Mouse (Mus musculus) heart, adult 9 months (tissue): ENCODE measurements at regions not wholly inside any gene's neighbourhood (a gene's known extent, or its start where the extent isn't known, plus 50 kb on each side); places are given as distances from the start of the nearest gene placed in this dataset.

Source experiments
- DNase-seq, 2 experiments: peaks; one replicate each; pipeline ENCODE4 v3.0.0; 2022; ENCODE audit warnings: low spot score in 2 of 2

- DNase-seq = no peak
Observed at GRCm38 (mm10) chr13:30085446-30085845, 50.8 kb upstream of the Mboat1 start.

- peak; percentile 72 to 83 for DNase-seq
Observed at GRCm38 (mm10) chr13:30085005-30085404, 51.3 kb upstream of the Mboat1 start.

- no peak for DNase-seq
Observed at GRCm38 (mm10) chr13:30084386-30084785, 51.9 kb upstream of the Mboat1 start.

GRCm38 (mm10) chr13:30083949-30084348 lies 52.3 kb upstream of the Mboat1 start:
- no peak for DNase-seq

- no peak for DNase-seq
Observed at GRCm38 (mm10) chr13:30082761-30083160, 53.5 kb upstream of the Mboat1 start.

GRCm38 (mm10) chr13:30080705-30081474 lies 55.4 kb upstream of the Mboat1 start:
- no peak for DNase-seq

- no peak for DNase-seq
Observed at GRCm38 (mm10) chr13:30074517-30075064, 61.7 kb upstream of the Mboat1 start.

- no peak for DNase-seq
Observed at GRCm38 (mm10) chr13:30074069-30074468, 62.2 kb upstream of the Mboat1 start.

GRCm38 (mm10) chr13:30069397-30069796 lies 66.9 kb upstream of the Mboat1 start:
- no peak for DNase-seq

- DNase-seq = no peak
Observed at GRCm38 (mm10) chr13:30067581-30068375, 68.5 kb upstream of the Mboat1 start.

GRCm38 (mm10) chr13:30065520-30065919 lies 70.8 kb upstream of the Mboat1 start:
- DNase-seq = no peak

- DNase-seq = no peak
Observed at GRCm38 (mm10) chr13:30063741-30064140, 72.5 kb upstream of the Mboat1 start.

GRCm38 (mm10) chr13:30062285-30062684 lies 74.0 kb upstream of the Mboat1 start:
- DNase-seq = no peak

- no peak for DNase-seq
Observed at GRCm38 (mm10) chr13:30055141-30055645, 69.3 kb upstream of the E2f3 start.

GRCm38 (mm10) chr13:30051891-30052550 lies 66.2 kb upstream of the E2f3 start:
- DNase-seq = no peak

GRCm38 (mm10) chr13:30050745-30051508 lies 65.1 kb upstream of the E2f3 start:
- no peak for DNase-seq

- DNase-seq = no peak
Observed at GRCm38 (mm10) chr13:30048260-30048859, 62.5 kb upstream of the E2f3 start.

GRCm38 (mm10) chr13:30046504-30047169 lies 60.8 kb upstream of the E2f3 start:
- DNase-seq = no peak

GRCm38 (mm10) chr13:30046061-30046460 lies 60.2 kb upstream of the E2f3 start:
- DNase-seq = no peak

- no peak for DNase-seq
Observed at GRCm38 (mm10) chr13:30045225-30045624, 59.4 kb upstream of the E2f3 start.
